Mouse (Mus musculus) stomach, postnatal 0 days (tissue): Measurements from ENCODE around the gene Rps29. TPM values are rescaled to one million over a fixed set of nuclear protein-coding genes. Genes with fewer than 3 reads are reported as not detected.
"Not testable (repeated sequence)": the region's sequence is repeated elsewhere in the genome, so short reads cannot be mapped to it uniquely, and the experiment has no call there.

Experiments used
- ATAC-seq: fragments of 200-750 bp; cut with Nextera tagmentation; 2 replicates; pipeline ENCODE4 v1.8.0; 2017; ENCODE audit not compliant: low FRiP score, low TSS enrichment
- DNase-seq: peaks from one replicate; pipeline ENCODE4 v3.0.0-alpha.2; 2016; ENCODE audit warnings: low spot score
- H3K27ac ChIP-seq: fragments of 300-500 bp; sonication (generic); replicated peaks from 2 replicates; pipeline ENCODE4 v1.5.1; 2014; ENCODE audit warnings: mild to moderate bottlenecking, control low read depth
- H3K27me3 ChIP-seq: fragments of 300-500 bp; sonication (generic); 2 replicates; pipeline ENCODE4 v1.6.1; 2014; ENCODE audit warnings: low read length; ENCODE audit not compliant: control insufficient read depth, insufficient read depth
- H3K36me3 ChIP-seq: fragments of 300-500 bp; sonication (generic); 2 replicates; pipeline ENCODE4 v1.6.1; 2014; ENCODE audit warnings: low read length, mixed read lengths; ENCODE audit not compliant: control insufficient read depth, insufficient read depth
- H3K4me1 ChIP-seq: fragments of 300-500 bp; sonication (generic); replicated peaks from 2 replicates; pipeline ENCODE4 v1.6.1; 2014; ENCODE audit warnings: antibody characterized with exemption; ENCODE audit not compliant: control insufficient read depth, insufficient read depth
- H3K4me2 ChIP-seq: fragments of 300-500 bp; sonication (generic); replicated peaks from 2 replicates; pipeline ENCODE4 v1.6.1; 2014; ENCODE audit warnings: low read depth, mild to moderate bottlenecking, control low read depth, moderate library complexity
- H3K4me3 ChIP-seq: fragments of 300-500 bp; sonication (generic); 2 replicates; pipeline ENCODE4 v1.5.1; 2014; ENCODE audit warnings: low read depth, low read length, control low read depth
- H3K9ac ChIP-seq: fragments of 300-500 bp; sonication (generic); 2 replicates; pipeline ENCODE4 v1.6.1; 2014; ENCODE audit warnings: mild to moderate bottlenecking, low read length, control low read depth, mixed read lengths
- H3K9me3 ChIP-seq: fragments of 300-500 bp; sonication (generic); 2 replicates; pipeline ENCODE4 v1.6.1; 2016; ENCODE audit warnings: low read length; ENCODE audit not compliant: control insufficient read depth
- CTCF ChIP-seq: IDR thresholded peaks from 2 replicates; pipeline ENCODE4 v1.5.1; 2016; ENCODE audit warnings: antibody characterized with exemption, low read depth, mild to moderate bottlenecking, moderate library complexity
- EP300 ChIP-seq: optimal IDR thresholded peaks from 2 replicates; pipeline ENCODE3; 2016; ENCODE audit warnings: antibody characterized with exemption
- WGBS: fragments of 180-500 bp; shearing (Covaris S2); extraction: QIAGEN DNeasy Blood & Tissue Kit; methylation state at CpG from one replicate; pipeline ENCODE4 v1.1.7; 2014; 5-methylcytosine and 5-hydroxymethylcytosine counted together
- polyA plus RNA-seq: library from polyadenylated mRNA; unstranded; fragments of >200 nt; fragmentation: Nextera tagmentation; extraction: Ambion mirVana; gene quantifications from 2 replicates; pipeline ENCODE4 v1.2.1, GENCODE M21; 2015

Rps29 gene
- polyA plus RNA-seq = 1,988 and 2,229 TPM in 2 replicates

DNA sequence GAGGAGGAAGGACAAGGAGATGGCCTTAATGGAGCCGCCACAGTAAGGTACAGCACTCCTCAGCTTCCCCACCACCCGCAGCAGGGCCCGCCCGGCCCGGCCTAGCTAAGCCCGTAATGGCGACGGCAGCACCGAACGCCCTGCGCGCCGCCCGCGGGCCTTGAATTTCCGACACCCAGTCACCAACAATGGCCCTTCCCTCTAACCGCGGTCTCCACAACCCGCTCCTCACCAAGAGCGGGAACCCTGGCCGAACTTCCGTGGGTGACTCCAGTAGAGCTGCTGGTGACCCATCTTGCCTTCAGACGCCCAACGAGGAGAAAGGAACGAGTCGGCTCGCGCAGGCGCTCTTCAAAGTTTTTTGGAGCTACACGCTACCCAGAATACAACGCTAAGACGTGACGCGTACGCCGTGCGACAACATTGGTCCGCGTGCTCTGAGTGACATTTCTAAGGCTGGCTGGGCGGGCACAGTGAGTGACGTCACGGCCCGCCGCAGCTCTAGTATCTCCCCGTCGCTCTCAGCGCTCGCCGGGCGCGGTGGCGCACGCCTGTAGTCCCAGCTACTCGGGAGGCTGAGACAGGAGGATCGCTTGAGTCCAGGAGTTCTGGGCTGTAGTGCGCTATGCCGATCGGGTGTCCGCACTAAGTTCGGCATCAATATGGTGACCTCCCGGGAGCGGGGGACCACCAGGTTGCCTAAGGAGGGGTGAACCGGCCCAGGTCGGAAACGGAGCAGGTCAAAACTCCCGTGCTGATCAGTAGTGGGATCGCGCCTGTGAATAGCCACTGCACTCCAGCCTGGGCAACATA lies at the start of gene Rps29:
TSS of gene Rps29 (minus strand) at position 422 of the 813 bp plus-strand sequence.
- peak; percentile 98 for DNase-seq
- not testable (repeated sequence) for H3K9me3 ChIP-seq, H3K36me3 ChIP-seq, H3K27me3 ChIP-seq, H3K4me1 ChIP-seq
- Histone ChIP-seq H3K9ac (peak within 1 kb of the TSS; percentile 80), H3K27ac (peak within 1 kb of the TSS; percentile 96), H3K4me2 (peak within 1 kb of the TSS; percentile 40), H3K4me3 (peak within 1 kb of the TSS; percentile 67)
- WGBS = under 1% methylated on average over 55 of the region's 68 CpGs
- TF ChIP-seq EP300 = peak; percentile 71
- ATAC-seq = peak; percentile 99

- Histone ChIP-seq H3K36me3 (0 out of 2 replicates have a peak, but pooled peaks cover 4% of the 10 kb centered on the region), H3K9ac (no peak overlapping the region), H3K4me3 (no peak overlapping the region), H3K27me3 (no peaks in the 10 kb centered on the region), H3K27ac (no peak overlapping the region), H3K4me2 (no peak overlapping the region), H3K9me3 (no peaks in the 10 kb centered on the region), H3K4me1 (no peaks in the 10 kb centered on the region)
- 93% methylated on average over 2 of the region's 2 CpGs for WGBS
- no peak for DNase-seq
- no peak for ATAC-seq
- TF ChIP-seq CTCF (peak; percentile 50), EP300 (no peak)
Observed at GRCm38 (mm10) chr12:69208520-69208919, 49.5 kb upstream of the Rps29 start.

- WGBS = 95% methylated on average over 7 of the region's 7 CpGs
- H3K36me3 ChIP-seq = 0 out of 2 replicates have a peak, but pooled peaks cover 4% of the 10 kb centered on the region
Observed at GRCm38 (mm10) chr12:69207926-69208325, 48.9 kb upstream of the Rps29 start.

GRCm38 (mm10) chr12:69207396-69207795 lies 48.4 kb upstream of the Rps29 start:
- DNase-seq = no peak
- H3K9me3 ChIP-seq = no peaks in the 10 kb centered on the region
- no peaks in the 10 kb centered on the region for H3K27me3 ChIP-seq
- no peak overlapping the region for H3K4me2 ChIP-seq
- no peaks in the 10 kb centered on the region for H3K4me1 ChIP-seq
- 0 out of 2 replicates have a peak, but pooled peaks cover 4% of the 10 kb centered on the region for H3K36me3 ChIP-seq
- H3K9ac ChIP-seq = no peak overlapping the region
- WGBS = 91% methylated on average over 8 of the region's 8 CpGs
- H3K4me3 ChIP-seq = no peak overlapping the region
- H3K27ac ChIP-seq = no peak overlapping the region
- TF ChIP-seq CTCF (no peak), EP300 (no peak)
- no peak for ATAC-seq

More at GRCm38 (mm10) chr12:69207926-69208325, 48.9 kb upstream of the Rps29 start:
- no peak for ATAC-seq
- H3K27me3 ChIP-seq = no peaks in the 10 kb centered on the region
- no peak overlapping the region for H3K27ac ChIP-seq
- no peak overlapping the region for H3K9ac ChIP-seq
- no peaks in the 10 kb centered on the region for H3K4me1 ChIP-seq
- TF ChIP-seq CTCF (no peak), EP300 (no peak)
- no peak overlapping the region for H3K4me2 ChIP-seq
- no peaks in the 10 kb centered on the region for H3K9me3 ChIP-seq
- no peak for DNase-seq
- H3K4me3 ChIP-seq = no peak overlapping the region

GRCm38 (mm10) chr12:69204052-69204833 lies 45.3 kb upstream of the Rps29 start, which contains the start of gene Gm49384:
Gene Gm49384 (minus strand): TSS chr12:69204267.
- Histone ChIP-seq H3K4me3 (no peak within 1 kb of the TSS), H3K4me1 (no peaks in the 10 kb centered on the region), H3K27ac (no peak within 1 kb of the TSS), H3K27me3 (no peaks in the 10 kb centered on the region), H3K9me3 (no peaks in the 10 kb centered on the region), H3K36me3 (0 out of 2 replicates have a peak, but pooled peaks cover 1% of the 10 kb centered on the region), H3K9ac (no peak within 1 kb of the TSS), H3K4me2 (no peak within 1 kb of the TSS)
- DNase-seq = no peak
- 78% methylated on average over 16 of the region's 16 CpGs for WGBS
- ATAC-seq = no peak
- TF ChIP-seq EP300 (no peak), CTCF (no peak)
